Mouse (Mus musculus) cerebellum, adult 2 months (tissue): Measurements from ENCODE around the gene Fgfrl1. TPM values are rescaled to one million over a fixed set of nuclear protein-coding genes. Genes with fewer than 3 reads are reported as not detected.

Experiments used
- DNase-seq, 2 experiments: peaks; one replicate each; pipeline ENCODE4 v3.0.0; 2021
- H3K27ac ChIP-seq: fragments of 200-500 bp; 2 replicates; pipeline ENCODE4 v1.5.1; 2012; ENCODE audit warnings: low read length, control low read depth, inconsistent platforms; ENCODE audit not compliant: insufficient read depth
- H3K27me3 ChIP-seq: fragments of 200-500 bp; 2 replicates; pipeline ENCODE4 v1.6.1; 2012; ENCODE audit warnings: inconsistent platforms, mild to moderate bottlenecking, low read length, moderate library complexity; ENCODE audit not compliant: control insufficient read depth, insufficient read depth
- H3K4me1 ChIP-seq: fragments of 200-500 bp; 2 replicates; pipeline ENCODE4 v1.6.1; 2011; ENCODE audit warnings: low read length; ENCODE audit not compliant: control insufficient read depth, insufficient read depth
- H3K4me3 ChIP-seq: fragments of 200-500 bp; replicated peaks from 2 replicates; pipeline ENCODE3; 2011; ENCODE audit warnings: mild to moderate bottlenecking, low read depth, low read length, control low read depth; ENCODE audit not compliant: insufficient read depth
- CTCF ChIP-seq: fragments of 200-500 bp; IDR thresholded peaks from 2 replicates; pipeline ENCODE4 v1.5.1; 2011; ENCODE audit warnings: low read depth, mild to moderate bottlenecking, control low read depth, low read length, moderate library complexity, borderline replicate concordance; ENCODE audit not compliant: insufficient read depth
- POLR2A ChIP-seq: fragments of 200-500 bp; IDR thresholded peaks from 2 replicates; pipeline ENCODE4 v1.6.1; 2011; ENCODE audit warnings: low read length, control low read depth, borderline replicate concordance; ENCODE audit not compliant: insufficient read depth
- WGBS: fragments of 180-500 bp; shearing (Covaris S2); methylation state at CpG from one replicate; pipeline ENCODE4 v1.1.7; 2018; 5-methylcytosine and 5-hydroxymethylcytosine counted together
- polyA plus RNA-seq: library from polyadenylated mRNA; depleted of rRNA; stranded (reverse); fragments of >200 nt; gene quantifications from 2 replicates; pipeline ENCODE4 v1.2.3, GENCODE M21; 2012

The Fgfrl1 gene
- polyA plus RNA-seq, 1 experiment, result 35.8 TPM

- Histone ChIP-seq H3K27ac (no peak overlapping the region), H3K4me3 (no peak overlapping the region), H3K4me1 (no peaks in the 10 kb centered on the region), H3K27me3 (no peaks in the 10 kb centered on the region)
- no peak for TF ChIP-seq POLR2A
- TF ChIP-seq CTCF, result no peak
- 98% methylated on average over 1 of the region's 1 CpGs for WGBS
- DNase-seq, result no peak
Observed at GRCm38 (mm10) chr5:108708419-108708818, 16.2 kb downstream of the Fgfrl1 start.

- DNase-seq, result no peak
- 61% methylated on average over 6 of the region's 6 CpGs for WGBS
- Histone ChIP-seq H3K27ac (no peak overlapping the region), H3K27me3 (no peaks in the 10 kb centered on the region), H3K4me3 (no peak overlapping the region), H3K4me1 (no peaks in the 10 kb centered on the region)
- TF ChIP-seq POLR2A (no peak), CTCF (no peak)
Observed at GRCm38 (mm10) chr5:108708981-108709731, 17.0 kb downstream of the Fgfrl1 start.

GRCm38 (mm10) chr5:108711968-108712367 is 19.8 kb downstream of the Fgfrl1 start:
- TF ChIP-seq POLR2A, result no peak
- TF ChIP-seq CTCF, result no peak
- H3K27me3 ChIP-seq, result no peaks in the 10 kb centered on the region
- H3K4me3 ChIP-seq, result no peak overlapping the region
- 80% methylated on average over 6 of the region's 6 CpGs for WGBS
- no peak for DNase-seq
- H3K27ac ChIP-seq, result no peak overlapping the region
- H3K4me1 ChIP-seq, result no peaks in the 10 kb centered on the region

GRCm38 (mm10) chr5:108713096-108713495 is 20.9 kb downstream of the Fgfrl1 start:
- 88% methylated on average over 2 of the region's 2 CpGs for WGBS
- TF ChIP-seq POLR2A (no peak), CTCF (no peak)
- Histone ChIP-seq H3K27ac (no peak overlapping the region), H3K4me1 (0 out of 2 replicates have a peak, but pooled peaks cover 4% of the 10 kb centered on the region), H3K27me3 (no peaks in the 10 kb centered on the region), H3K4me3 (no peak overlapping the region)
- DNase-seq, result no peak

GRCm38 (mm10) chr5:108713691-108714090 is 21.5 kb downstream of the Fgfrl1 start:
- no peak overlapping the region for H3K27ac ChIP-seq

GRCm38 (mm10) chr5:108714149-108714548 is 22.0 kb downstream of the Fgfrl1 start:
- H3K27ac ChIP-seq, result no peak overlapping the region

More at GRCm38 (mm10) chr5:108713691-108714090, 21.5 kb downstream of the Fgfrl1 start:
- Histone ChIP-seq H3K27me3 (no peaks in the 10 kb centered on the region), H3K4me3 (no peak overlapping the region), H3K4me1 (0 out of 2 replicates have a peak, but pooled peaks cover 9% of the 10 kb centered on the region)
- TF ChIP-seq CTCF (no peak), POLR2A (no peak)
- no peak for DNase-seq

GRCm38 (mm10) chr5:108715974-108716373 is 23.8 kb downstream of the Fgfrl1 start:
- Histone ChIP-seq H3K4me1 (0 out of 2 replicates have a peak, but pooled peaks cover 9% of the 10 kb centered on the region), H3K27ac (no peak overlapping the region), H3K4me3 (no peak overlapping the region), H3K27me3 (no peaks in the 10 kb centered on the region)
- 83% methylated on average over 1 of the region's 1 CpGs for WGBS
- TF ChIP-seq POLR2A (no peak), CTCF (no peak)
- no peak for DNase-seq

More at GRCm38 (mm10) chr5:108714149-108714548, 22.0 kb downstream of the Fgfrl1 start:
- no peaks in the 10 kb centered on the region for H3K27me3 ChIP-seq
- DNase-seq, result peak; percentile 21 to 48
- no peak overlapping the region for H3K4me3 ChIP-seq
- H3K4me1 ChIP-seq, result 0 out of 2 replicates have a peak, but pooled peaks cover 9% of the 10 kb centered on the region
- TF ChIP-seq CTCF (no peak), POLR2A (no peak)
- WGBS, result 11% methylated on average over 6 of the region's 6 CpGs

GRCm38 (mm10) chr5:108718051-108718450 is 25.9 kb downstream of the Fgfrl1 start:
- 0 out of 2 replicates have a peak, but pooled peaks cover 9% of the 10 kb centered on the region for H3K4me1 ChIP-seq
- H3K4me3 ChIP-seq, result no peak overlapping the region
- WGBS, result 22% methylated on average over 4 of the region's 4 CpGs
- DNase-seq, result peak; percentile 25 to 36
- no peaks in the 10 kb centered on the region for H3K27me3 ChIP-seq
- H3K27ac ChIP-seq, result peak overlapping the region; percentile 29; the same call in 1 of the 2 replicates
- no peak for TF ChIP-seq CTCF
- TF ChIP-seq POLR2A, result no peak
